Mouse (Mus musculus): Measurements from ENCODE around the gene Phf21b.
"Not testable (repeated sequence)": the region's sequence is repeated elsewhere in the genome, so short reads cannot be mapped to it uniquely, and the experiment has no call there.

Phf21b gene

GRCm38 (mm10) chr15:84784812-84785211 lies 71.0 kb downstream of the Phf21b start:
- no peak for DNase-seq (ENCODE audit: extremely low spot score, low read depth, low spot score)

DNA sequence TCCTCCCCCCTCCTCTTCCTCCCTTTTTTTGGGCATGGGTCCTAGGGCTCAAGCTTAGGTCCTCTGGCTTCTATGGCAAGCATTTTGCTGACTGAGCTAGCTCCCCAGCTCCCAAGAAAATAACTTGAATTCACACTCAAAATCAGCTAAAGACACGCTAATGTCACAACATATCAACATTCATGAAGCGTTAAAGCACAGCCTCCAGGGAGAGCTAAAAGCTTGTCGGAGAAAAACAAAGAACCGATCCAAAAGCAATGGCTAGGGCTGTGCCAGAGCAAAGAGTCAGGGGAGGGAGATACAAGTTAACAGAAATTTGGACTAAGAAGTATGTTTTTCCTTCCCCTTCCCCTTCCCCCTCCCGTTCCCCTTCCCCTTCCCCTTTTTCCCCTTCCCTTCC lies 77.3 kb downstream of the Phf21b start:
- no peak for DNase-seq (ENCODE audit: extremely low spot score, low read depth, low spot score)

GRCm38 (mm10) chr15:84775421-84776174 lies 80.3 kb downstream of the Phf21b start:
- no peak for DNase-seq (ENCODE audit: extremely low spot score, low read depth, low spot score)

- no peak for DNase-seq (ENCODE audit: extremely low spot score, low read depth, low spot score)
Measured at GRCm38 (mm10) chr15:84772191-84773111, 83.4 kb downstream of the Phf21b start.

DNA sequence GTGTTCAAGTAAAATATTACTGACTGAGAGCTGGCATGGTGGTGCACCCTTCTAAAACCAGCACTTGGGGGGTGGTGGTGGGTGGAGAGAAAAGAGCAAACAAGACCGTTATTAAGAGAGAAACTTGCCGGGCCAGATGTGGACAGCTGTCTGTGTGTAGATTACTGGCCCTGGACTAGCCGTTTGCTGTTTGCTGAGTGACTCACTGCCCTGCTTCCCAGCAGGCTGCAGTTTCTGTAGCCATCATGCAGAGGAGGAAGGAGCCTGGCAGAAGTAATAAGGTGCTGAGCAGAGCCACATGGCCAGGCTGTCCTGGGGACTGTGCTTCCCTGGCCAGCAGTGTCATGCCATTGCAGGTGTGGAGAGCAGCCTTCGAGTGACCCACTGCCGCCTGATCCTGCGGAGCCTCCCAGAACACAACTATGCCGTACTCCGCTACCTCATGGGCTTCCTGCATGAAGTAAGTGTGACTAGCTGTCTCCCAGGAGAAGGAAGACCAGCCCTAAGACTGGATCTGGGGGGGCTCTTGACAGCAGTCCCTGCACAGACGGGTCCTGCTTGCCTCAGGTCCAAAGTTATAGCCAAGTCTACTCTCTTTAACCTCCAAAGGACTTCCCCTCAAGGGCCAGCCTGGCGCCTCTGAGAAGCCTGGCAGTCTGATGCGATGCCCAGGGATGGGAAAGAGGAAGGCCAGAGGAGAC lies 86.1 kb downstream of the Phf21b start:
- DNase-seq (ENCODE audit: extremely low spot score, low read depth, low spot score), result no peak

DNA sequence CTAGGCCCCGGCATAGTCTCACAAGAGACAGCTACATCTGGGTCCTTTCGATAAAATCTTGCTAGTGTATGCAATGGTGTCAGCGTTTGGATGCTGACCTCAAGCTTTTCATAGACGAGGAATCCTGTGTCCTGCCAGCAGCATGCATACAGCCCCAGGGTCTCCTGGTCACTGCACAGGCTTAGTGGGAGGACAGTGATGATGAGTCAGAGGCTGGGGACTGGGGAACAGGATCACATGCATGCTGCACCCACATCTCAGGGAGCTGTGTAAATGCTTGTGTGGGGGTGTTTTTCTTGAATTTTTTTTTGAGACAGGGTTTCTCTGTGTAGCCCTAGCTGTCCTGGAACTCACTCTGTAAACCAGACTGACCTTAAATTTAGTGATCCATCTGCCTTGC lies 87.3 kb downstream of the Phf21b start:
- not testable (repeated sequence) for DNase-seq (ENCODE audit: extremely low spot score, low read depth, low spot score)

DNA sequence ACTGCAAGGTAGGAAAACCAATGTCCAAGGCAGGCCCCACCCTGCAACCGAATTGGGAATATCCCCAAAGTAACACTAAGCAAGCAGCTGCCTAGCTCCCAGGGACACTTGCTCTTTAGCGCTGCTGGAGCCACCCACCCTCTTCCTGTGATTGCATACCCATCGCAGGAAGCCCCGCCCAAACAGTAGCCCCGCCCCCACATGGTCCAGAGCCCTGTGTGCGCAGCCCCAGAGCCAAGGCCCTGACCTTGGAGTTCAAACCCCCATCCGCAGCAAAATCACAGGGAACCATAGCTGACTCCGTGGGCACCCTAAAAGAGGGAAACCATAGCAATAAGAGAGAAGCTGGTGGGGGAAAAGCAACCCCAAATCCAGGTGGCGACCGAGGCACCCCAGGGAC lies 89.2 kb downstream of the Phf21b start:
- DNase-seq (ENCODE audit: extremely low spot score, low read depth, low spot score), result no peak

GRCm38 (mm10) chr15:84763423-84763812 lies 92.4 kb downstream of the Phf21b start:
- DNase-seq (ENCODE audit: extremely low spot score, low read depth, low spot score), result no peak

DNA sequence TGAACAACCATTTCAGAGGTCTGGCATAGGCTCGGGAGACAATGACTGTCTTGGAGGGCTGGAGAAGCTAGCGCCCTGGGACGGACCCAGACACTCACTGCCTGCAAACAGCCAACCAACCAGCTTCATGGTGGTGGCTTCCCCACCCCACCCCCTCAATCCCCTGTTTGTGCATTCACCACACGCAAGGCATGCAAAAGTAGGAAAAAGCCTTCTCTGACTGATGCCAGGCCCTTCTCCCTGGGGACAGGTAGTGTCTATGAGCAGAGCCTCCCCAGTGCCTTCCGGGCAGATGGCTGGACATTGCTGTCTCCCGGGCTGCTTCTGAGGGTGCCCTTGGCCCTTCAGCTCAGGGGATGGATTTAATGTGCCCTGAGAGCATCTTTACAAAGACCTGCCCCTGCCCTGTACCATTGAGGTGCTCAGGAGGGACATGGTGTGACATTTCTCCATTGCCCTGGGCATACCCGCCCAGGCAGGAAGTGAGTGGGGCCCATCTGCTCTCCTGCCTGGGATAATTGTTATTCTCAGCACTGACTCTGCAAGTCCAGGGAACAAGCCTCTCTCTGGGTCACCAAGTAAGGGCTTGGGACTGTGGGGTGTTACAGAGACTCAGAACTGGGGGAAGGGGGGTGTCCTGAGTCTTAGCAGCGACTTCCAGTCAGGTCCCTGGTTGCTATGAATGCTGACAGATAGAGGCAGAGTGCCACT lies 93.0 kb downstream of the Phf21b start:
- no peak for DNase-seq (ENCODE audit: extremely low spot score, low read depth, low spot score)

- peak; percentile 30 for DNase-seq (ENCODE audit: extremely low spot score, low read depth, low spot score)
Measured at GRCm38 (mm10) chr15:84758493-84758892, 97.4 kb downstream of the Phf21b start.

DNA sequence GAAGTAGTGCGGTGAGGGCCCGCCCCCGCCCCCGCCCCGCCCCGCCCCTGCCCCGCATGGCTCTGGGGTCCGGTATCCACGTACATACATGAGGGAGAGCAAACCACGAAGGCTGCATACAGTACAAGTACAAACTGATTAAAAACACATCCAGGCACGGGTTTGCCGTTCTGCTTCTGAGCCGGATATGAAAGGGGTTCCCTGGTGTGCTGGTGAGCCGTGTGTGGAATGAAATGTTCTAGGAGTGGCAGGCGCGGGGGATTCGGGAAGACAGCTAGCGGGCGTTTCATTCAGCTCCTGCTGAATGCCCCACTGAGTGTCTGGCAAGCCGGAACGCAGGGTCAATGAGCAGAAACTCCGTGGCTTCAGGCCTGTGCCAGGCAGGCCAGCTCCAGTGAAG lies 99.4 kb downstream of the Phf21b start:
- no peak for DNase-seq (ENCODE audit: extremely low spot score, low read depth, low spot score)

DNA sequence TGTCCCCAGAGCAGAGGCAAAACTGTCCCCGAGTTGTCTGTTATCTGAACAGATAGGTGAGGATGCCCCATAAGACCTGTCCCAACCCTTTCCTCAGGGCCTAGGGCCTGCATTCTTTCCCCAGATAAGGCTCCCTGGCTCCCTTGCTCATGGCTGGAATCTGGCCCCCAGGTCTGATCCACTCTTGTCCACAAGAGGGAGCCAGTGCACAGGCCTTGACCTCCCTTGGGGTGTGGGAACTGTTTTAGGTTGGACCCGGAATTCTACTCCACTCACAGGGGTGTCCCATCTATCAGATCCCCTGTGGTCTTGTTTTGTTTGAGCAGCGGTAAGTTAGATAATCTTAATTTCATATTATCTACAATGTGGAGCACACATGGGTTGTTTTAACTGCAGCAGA lies 100.9 kb downstream of the Phf21b start:
- peak; percentile 54 for DNase-seq (ENCODE audit: extremely low spot score, low read depth, low spot score)

GRCm38 (mm10) chr15:84745831-84746230 lies 110.0 kb downstream of the Phf21b start:
- DNase-seq (ENCODE audit: extremely low spot score, low read depth, low spot score), result no peak

- no peak for DNase-seq (ENCODE audit: extremely low spot score, low read depth, low spot score)
Measured at GRCm38 (mm10) chr15:84744308-84744707, 111.5 kb downstream of the Phf21b start.

GRCm38 (mm10) chr15:84743347-84743746 lies 112.5 kb downstream of the Phf21b start:
- DNase-seq (ENCODE audit: extremely low spot score, low read depth, low spot score), result no peak

DNA sequence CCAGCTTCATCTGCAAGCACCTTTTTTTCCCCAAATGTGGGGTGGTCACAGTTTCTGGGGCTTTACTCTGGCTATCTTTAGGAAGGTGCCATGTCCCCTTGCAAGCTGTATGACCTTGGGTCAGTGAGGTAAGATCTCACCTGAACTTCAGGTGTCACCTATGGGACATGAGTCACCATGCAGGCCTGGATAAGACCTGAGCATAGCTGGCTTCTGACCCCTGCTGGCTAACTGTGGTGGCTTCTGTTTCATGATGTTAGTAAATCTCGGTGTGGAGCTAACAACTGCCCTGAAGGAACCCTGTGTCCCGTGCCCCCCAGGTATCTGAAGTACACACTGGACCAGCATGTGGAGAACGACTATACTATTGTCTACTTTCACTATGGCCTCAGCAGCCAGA lies 114.3 kb downstream of the Phf21b start:
- no peak for DNase-seq (ENCODE audit: extremely low spot score, low read depth, low spot score)

- no peak for DNase-seq (ENCODE audit: extremely low spot score, low read depth, low spot score)
Measured at GRCm38 (mm10) chr15:84738246-84738645, 117.6 kb downstream of the Phf21b start.

DNA sequence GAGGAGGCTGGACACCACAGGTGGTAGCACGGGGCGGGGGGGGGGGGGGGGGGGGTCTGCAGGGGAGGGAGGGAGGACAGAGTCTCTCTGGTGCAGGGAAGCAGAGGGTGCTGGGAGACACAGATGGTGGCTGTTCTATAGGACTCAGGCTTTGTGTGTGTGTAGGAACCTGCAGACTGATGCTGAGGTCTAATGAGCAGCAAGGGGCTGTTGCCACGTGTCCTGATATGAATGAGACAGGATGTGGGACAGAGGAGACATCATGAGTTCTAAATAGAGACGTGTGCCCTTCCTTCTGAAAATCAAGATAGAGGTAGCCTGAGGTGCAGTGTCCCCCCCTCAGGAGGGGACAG lies 118.9 kb downstream of the Phf21b start:
- no peak for DNase-seq (ENCODE audit: extremely low spot score, low read depth, low spot score)

DNA sequence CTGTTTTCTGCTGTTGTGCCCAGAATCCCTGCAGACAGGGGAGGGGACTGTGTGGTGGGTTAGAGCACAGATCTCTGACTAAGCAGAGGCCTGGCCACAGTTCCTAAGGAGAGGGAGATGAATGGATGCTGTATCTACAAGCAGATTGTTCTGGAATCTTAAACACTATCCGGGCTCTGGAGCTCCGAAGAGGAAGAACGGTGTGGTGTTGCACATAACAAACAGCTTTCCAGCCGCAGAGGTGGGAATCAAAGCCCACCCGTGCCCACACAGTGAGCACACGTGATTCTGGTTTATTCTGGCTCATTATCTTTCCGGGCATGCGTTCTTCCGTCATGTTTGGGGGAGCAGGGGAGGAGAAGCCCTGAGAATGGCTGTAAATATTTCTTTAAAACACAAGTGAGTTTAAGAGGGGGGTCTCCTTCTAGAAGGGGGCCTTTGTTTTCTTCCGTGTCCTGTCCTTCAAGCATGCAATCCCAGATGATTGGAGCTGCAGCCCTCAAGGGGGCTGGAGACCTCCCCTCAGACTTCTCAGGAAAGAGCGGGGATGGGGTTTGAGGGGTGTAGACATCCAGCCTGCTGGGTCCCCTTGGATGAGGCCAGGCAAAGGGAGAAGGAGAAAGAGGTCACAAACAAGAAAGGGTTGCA lies 119.4 kb downstream of the Phf21b start:
- DNase-seq (ENCODE audit: extremely low spot score, low read depth, low spot score), result no peak

All from hindlimb bud, embryonic 11.5 days (tissue).